Mouse (Mus musculus) heart, embryonic 12.5 days (tissue): ENCODE results near the gene Gm1043. TPM values are rescaled to one million over a fixed set of nuclear protein-coding genes. Genes with fewer than 3 reads are reported as not detected.

Experiments used
- ATAC-seq: fragments of 200-750 bp; cut with Nextera tagmentation; 2 replicates; pipeline ENCODE4 v1.8.0; 2017; ENCODE audit warnings: moderate TSS enrichment, moderate library complexity; ENCODE audit not compliant: insufficient number of reproducible peaks, low FRiP score
- H3K27ac ChIP-seq: fragments of 300-500 bp; sonication (generic); 2 replicates; pipeline ENCODE4 v1.5.1; 2016; ENCODE audit warnings: mild to moderate bottlenecking, moderate library complexity; ENCODE audit not compliant: poor library complexity, severe bottlenecking
- H3K27me3 ChIP-seq: fragments of 300-500 bp; sonication (generic); replicated peaks from 2 replicates; pipeline ENCODE4 v1.6.1; 2016; ENCODE audit warnings: mild to moderate bottlenecking, moderate library complexity
- H3K36me3 ChIP-seq: fragments of 300-500 bp; sonication (generic); 2 replicates; pipeline ENCODE4 v1.6.1; 2016; ENCODE audit warnings: mild to moderate bottlenecking, moderate library complexity
- H3K4me1 ChIP-seq: fragments of 300-500 bp; sonication (generic); replicated peaks from 2 replicates; pipeline ENCODE4 v1.6.1; 2016; ENCODE audit warnings: mild to moderate bottlenecking
- H3K4me2 ChIP-seq: fragments of 300-500 bp; sonication (generic); 2 replicates; pipeline ENCODE4 v1.6.1; 2016; ENCODE audit warnings: mild to moderate bottlenecking, moderate library complexity
- H3K4me3 ChIP-seq: fragments of 300-500 bp; sonication (generic); 2 replicates; pipeline ENCODE4 v1.5.1; 2016; ENCODE audit warnings: mild to moderate bottlenecking
- H3K9ac ChIP-seq: fragments of 300-500 bp; sonication (generic); 2 replicates; pipeline ENCODE4 v1.6.1; 2016; ENCODE audit warnings: mild to moderate bottlenecking, moderate library complexity
- H3K9me3 ChIP-seq: fragments of 300-500 bp; sonication (generic); replicated peaks from 2 replicates; pipeline ENCODE4 v1.6.1; 2016; ENCODE audit warnings: mild to moderate bottlenecking, moderate library complexity
- WGBS: fragments of 180-500 bp; shearing (Covaris S2); methylation state at CpG from one replicate; pipeline ENCODE4 v1.1.7; 2016; 5-methylcytosine and 5-hydroxymethylcytosine counted together
- polyA plus RNA-seq: library from polyadenylated mRNA; unstranded; fragments of >200 nt; fragmentation: Nextera tagmentation; extraction: Ambion mirVana; gene quantifications from 2 replicates; pipeline ENCODE4 v1.2.1, GENCODE M21; 2016

Gene Gm1043
- polyA plus RNA-seq, 1 experiment from 2014 or later: not detected

GRCm38 (mm10) chr5:37244161-37244560 is 159.0 kb downstream of the Gm1043 start:
- Histone ChIP-seq H3K36me3 (no peaks in the 10 kb centered on the region), H3K9me3 (no peaks in the 10 kb centered on the region), H3K9ac (no peak overlapping the region), H3K27me3 (peaks cover 92% of the 10 kb centered on the region), H3K27ac (no peak overlapping the region), H3K4me3 (no peak overlapping the region), H3K4me2 (peak overlapping the region; percentile 14), H3K4me1 (peaks cover 20% of the 10 kb centered on the region)
- no peak for ATAC-seq
- WGBS: 3% methylated on average over 13 of the region's 13 CpGs

- Histone ChIP-seq H3K9ac (no peak overlapping the region), H3K27me3 (peaks cover 86% of the 10 kb centered on the region), H3K9me3 (no peaks in the 10 kb centered on the region), H3K4me2 (peak overlapping the region; percentile 76), H3K27ac (no peak overlapping the region), H3K4me3 (peak overlapping the region; percentile 56; the same call in 1 of the 2 replicates), H3K36me3 (no peaks in the 10 kb centered on the region), H3K4me1 (peaks cover 20% of the 10 kb centered on the region)
- 31% methylated on average over 9 of the region's 9 CpGs for WGBS
- ATAC-seq: no peak
Measured at GRCm38 (mm10) chr5:37244666-37245242, 159.6 kb downstream of the Gm1043 start.

GRCm38 (mm10) chr5:37245651-37246050 is 160.5 kb downstream of the Gm1043 start:
- H3K9me3 ChIP-seq: no peaks in the 10 kb centered on the region
- 1% methylated on average over 33 of the region's 42 CpGs for WGBS
- H3K4me2 ChIP-seq: peak overlapping the region; percentile 76
- peaks cover 77% of the 10 kb centered on the region for H3K27me3 ChIP-seq
- H3K9ac ChIP-seq: peak overlapping the region; percentile 61
- no peaks in the 10 kb centered on the region for H3K36me3 ChIP-seq
- H3K4me1 ChIP-seq: peaks cover 20% of the 10 kb centered on the region
- peak overlapping the region; percentile 56 for H3K4me3 ChIP-seq
- no peak overlapping the region for H3K27ac ChIP-seq
- ATAC-seq: 0 out of 2 replicates have a peak, but pooled peaks have one; percentile 26

- 0 out of 2 replicates have a peak, but pooled peaks have one; percentile 23 for ATAC-seq
- no peak overlapping the region for H3K27ac ChIP-seq
- H3K9ac ChIP-seq: peak overlapping the region; percentile 61
- peak overlapping the region; percentile 56 for H3K4me3 ChIP-seq
- WGBS: 2% methylated on average over 31 of the region's 37 CpGs
- H3K4me2 ChIP-seq: peak overlapping the region; percentile 76
- H3K27me3 ChIP-seq: peaks cover 71% of the 10 kb centered on the region
- peaks cover 20% of the 10 kb centered on the region for H3K4me1 ChIP-seq
- H3K36me3 ChIP-seq: no peaks in the 10 kb centered on the region
- no peaks in the 10 kb centered on the region for H3K9me3 ChIP-seq
Measured at GRCm38 (mm10) chr5:37246138-37246910, 161.2 kb downstream of the Gm1043 start.

GRCm38 (mm10) chr5:37247456-37247855 is 162.3 kb downstream of the Gm1043 start:
- Histone ChIP-seq H3K27me3 (peaks cover 59% of the 10 kb centered on the region), H3K4me2 (no peak overlapping the region; the same call in 1 of the 2 replicates), H3K9ac (no peak overlapping the region), H3K4me1 (peaks cover 10% of the 10 kb centered on the region), H3K4me3 (no peak overlapping the region), H3K36me3 (no peaks in the 10 kb centered on the region), H3K27ac (no peak overlapping the region), H3K9me3 (no peaks in the 10 kb centered on the region)
- ATAC-seq: no peak
- 38% methylated on average over 4 of the region's 4 CpGs for WGBS

- H3K27me3 ChIP-seq: peaks cover 46% of the 10 kb centered on the region
- H3K4me3 ChIP-seq: no peak overlapping the region
- no peaks in the 10 kb centered on the region for H3K36me3 ChIP-seq
- H3K4me1 ChIP-seq: peaks cover 10% of the 10 kb centered on the region
- no peak overlapping the region for H3K9ac ChIP-seq
- H3K4me2 ChIP-seq: no peak overlapping the region
- no peak for ATAC-seq
- no peak overlapping the region for H3K27ac ChIP-seq
- no peaks in the 10 kb centered on the region for H3K9me3 ChIP-seq
- WGBS: 64% methylated on average over 3 of the region's 3 CpGs
Measured at GRCm38 (mm10) chr5:37248870-37249269, 163.7 kb downstream of the Gm1043 start.

GRCm38 (mm10) chr5:37251596-37251995 is 166.4 kb downstream of the Gm1043 start:
- ATAC-seq: no peak
- no peaks in the 10 kb centered on the region for H3K36me3 ChIP-seq
- peaks cover 19% of the 10 kb centered on the region for H3K27me3 ChIP-seq
- 0 out of 2 replicates have a peak, but pooled peaks cover under 1% of the 10 kb centered on the region for H3K4me1 ChIP-seq
- 56% methylated on average over 3 of the region's 3 CpGs for WGBS
- H3K4me2 ChIP-seq: no peak overlapping the region
- no peak overlapping the region for H3K27ac ChIP-seq
- H3K9ac ChIP-seq: no peak overlapping the region
- no peak overlapping the region for H3K4me3 ChIP-seq
- no peaks in the 10 kb centered on the region for H3K9me3 ChIP-seq

GRCm38 (mm10) chr5:37252101-37252804 is 167.1 kb downstream of the Gm1043 start:
- no peak overlapping the region for H3K9ac ChIP-seq
- peaks cover 13% of the 10 kb centered on the region for H3K27me3 ChIP-seq
- H3K4me2 ChIP-seq: no peak overlapping the region
- H3K36me3 ChIP-seq: no peaks in the 10 kb centered on the region
- no peak overlapping the region for H3K4me3 ChIP-seq
- no peaks in the 10 kb centered on the region for H3K9me3 ChIP-seq
- no peak for ATAC-seq
- H3K27ac ChIP-seq: no peak overlapping the region
- no peaks in the 10 kb centered on the region for H3K4me1 ChIP-seq
- WGBS: 69% methylated on average over 9 of the region's 9 CpGs

GRCm38 (mm10) chr5:37254523-37254922 is 169.4 kb downstream of the Gm1043 start:
- no peak for ATAC-seq
- no peaks in the 10 kb centered on the region for H3K9me3 ChIP-seq
- H3K9ac ChIP-seq: no peak overlapping the region
- H3K4me2 ChIP-seq: no peak overlapping the region
- no peaks in the 10 kb centered on the region for H3K36me3 ChIP-seq
- H3K4me1 ChIP-seq: 0 out of 2 replicates have a peak, but pooled peaks cover 2% of the 10 kb centered on the region
- H3K4me3 ChIP-seq: no peak overlapping the region
- H3K27me3 ChIP-seq: no peaks in the 10 kb centered on the region
- WGBS: 75% methylated on average over 4 of the region's 4 CpGs
- H3K27ac ChIP-seq: no peak overlapping the region

GRCm38 (mm10) chr5:37256823-37257222 is 171.7 kb downstream of the Gm1043 start:
- H3K4me1 ChIP-seq: 0 out of 2 replicates have a peak, but pooled peaks cover 2% of the 10 kb centered on the region
- no peaks in the 10 kb centered on the region for H3K27me3 ChIP-seq
- H3K36me3 ChIP-seq: no peaks in the 10 kb centered on the region
- no peak overlapping the region for H3K4me2 ChIP-seq
- no peak overlapping the region for H3K4me3 ChIP-seq
- H3K9ac ChIP-seq: no peak overlapping the region
- WGBS: 55% methylated on average over 7 of the region's 7 CpGs
- ATAC-seq: no peak
- no peak overlapping the region for H3K27ac ChIP-seq
- H3K9me3 ChIP-seq: no peaks in the 10 kb centered on the region

- H3K27me3 ChIP-seq: no peaks in the 10 kb centered on the region
Measured at GRCm38 (mm10) chr5:37257243-37257642, 172.1 kb downstream of the Gm1043 start.

More at GRCm38 (mm10) chr5:37257243-37257642, 172.1 kb downstream of the Gm1043 start:
- Histone ChIP-seq H3K4me1 (0 out of 2 replicates have a peak, but pooled peaks cover 2% of the 10 kb centered on the region), H3K4me2 (no peak overlapping the region), H3K9ac (no peak overlapping the region), H3K9me3 (no peaks in the 10 kb centered on the region), H3K4me3 (no peak overlapping the region), H3K27ac (no peak overlapping the region), H3K36me3 (no peaks in the 10 kb centered on the region)
- WGBS: 39% methylated on average over 5 of the region's 5 CpGs
- ATAC-seq: no peak
